Mouse (Mus musculus): ENCODE measurements around the gene Dpyd. TPM values are rescaled to one million over a fixed set of nuclear protein-coding genes. Genes with fewer than 3 reads are reported as not detected.

Gene Dpyd
- polyA plus RNA-seq, 1 experiment, result 1.0 TPM

DNA sequence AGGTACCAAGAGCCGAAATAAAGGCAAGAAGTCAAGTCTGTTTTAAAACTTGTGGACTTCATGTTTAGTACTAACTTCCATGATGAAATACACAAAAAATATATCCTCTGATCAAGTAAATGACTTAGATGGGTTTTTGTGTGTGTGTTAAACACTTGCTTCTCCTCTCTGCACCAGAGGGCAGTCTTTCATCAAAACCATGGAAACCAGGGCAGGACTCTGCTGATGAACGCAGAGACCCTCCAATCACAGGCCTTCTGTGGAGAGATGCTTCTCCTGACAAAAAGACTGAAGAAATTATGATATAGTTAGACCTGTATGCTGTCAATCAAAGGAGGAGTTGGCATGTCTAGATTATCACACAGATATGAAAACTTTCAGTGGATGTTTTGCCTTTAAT, 905.8 kb downstream of the Dpyd start:
- H3K36me3 ChIP-seq (ENCODE audit: control insufficient read depth, insufficient read depth, low read length), result no peaks in the 10 kb centered on the region
- H3K4me3 ChIP-seq (ENCODE audit: control insufficient read depth, low read depth, low read length), result no peak overlapping the region
- H3K27me3 ChIP-seq (ENCODE audit: control insufficient read depth, insufficient read depth, low read length), result no peaks in the 10 kb centered on the region
- TF ChIP-seq POLR2A (IDR thresholded peaks at IDR 0.05; ENCODE audit: control insufficient read depth, low read depth, low read length) (no peak), CTCF (IDR thresholded peaks at IDR 0.05; ENCODE audit: control insufficient read depth, insufficient read depth, insufficient replicate concordance, low read depth, low read length) (no peak)
- no peak overlapping the region for H3K27ac ChIP-seq (ENCODE audit: control insufficient read depth, insufficient read depth, low read depth, low read length)
- H3K4me1 ChIP-seq (ENCODE audit: control insufficient read depth, insufficient read depth, low read length), result no peaks in the 10 kb centered on the region

Data from testis, adult 2 months (tissue).